Mouse (Mus musculus) granulocyte monocyte progenitor cell, adult 5-6 weeks (primary cell): ENCODE data around the gene Gm28048. TPM values are rescaled to one million over a fixed set of nuclear protein-coding genes. Genes with fewer than 3 reads are reported as not detected.

ENCODE experiments used
- total RNA-seq, 2 experiments: library from RNA; stranded (forward) in 1 of 2; stranded (reverse) in 1 of 2; fragments of 200-712, 200-1000 nt in 1 of 2; fragments of >200 nt in 1 of 2; fragmentation: Nextera tagmentation in 1 of 2; gene quantifications; 2 replicates each; pipeline ENCODE4 v1.2.3; 2014 to 2017

The Gm28048 gene
- total RNA-seq, 2 experiments from 2014 or later, result 48.6 to 70.6 TPM

Other genes starting within 250 kb of the Gm28048 start
- gene B3gnt2, start 121.1 kb downstream of the Gm28048 start, total RNA-seq (2014; fragmentation: Nextera tagmentation), result 8.6 and 12.3 TPM in 2 replicates
- gene B3gnt2, start 121.1 kb downstream of the Gm28048 start, total RNA-seq (2017), result 10.6 and 41.3 TPM in 2 replicates
- gene Zrsr1, start 10.1 kb downstream of the Gm28048 start, total RNA-seq (2014; fragmentation: Nextera tagmentation), result 3.2 and 4.1 TPM in 2 replicates
- gene Zrsr1, start 10.1 kb downstream of the Gm28048 start, total RNA-seq (2017), result 4.5 and 9.3 TPM in 2 replicates
- gene Commd1, start 292 bp upstream of the Gm28048 start, total RNA-seq (2014; fragmentation: Nextera tagmentation), result 95.6 and 97.6 TPM in 2 replicates
- gene Commd1, start 292 bp upstream of the Gm28048 start, total RNA-seq (2017), result 119 and 143 TPM in 2 replicates
- gene Cct4, start 8.4 kb upstream of the Gm28048 start, total RNA-seq (2014; fragmentation: Nextera tagmentation), result 190 and 205 TPM in 2 replicates
- gene Cct4, start 8.4 kb upstream of the Gm28048 start, total RNA-seq (2017), result 260 and 305 TPM in 2 replicates
- 2.4 and 3.6 TPM in 2 replicates for gene Fam161a, start 25.4 kb upstream of the Gm28048 start, total RNA-seq (2014; fragmentation: Nextera tagmentation)
- gene Fam161a, start 25.4 kb upstream of the Gm28048 start, total RNA-seq (2017), result 1.3 and 1.7 TPM in 2 replicates